Comparison of ENCODE assay signal across 10 mouse cellular contexts in genomic region chr7:84794655-84795054, GRCm38 (mm10). TPM values are rescaled to one million over a fixed set of nuclear protein-coding genes. Genes with fewer than 3 reads are reported as not detected.
DNase-seq lines count a peak whose midpoint lies in the region; ATAC-seq and TF ChIP-seq lines count a peak whose summit lies in the region.
"Had no signal": no experiment of that assay in that cellular context is flagged by ENCODE, and none has a peak within 500 bp of the region (broad histone marks: within the 10 kb centered on the region; RNA-seq: fewer than 3 reads in every experiment).

No protein-coding gene starts in this region.

- ATAC-seq in liver, postnatal 0 days, result no peak
- ATAC-seq in forebrain, postnatal 0 days, result peak; percentile 69

- intact Hi-C loops in gastrocnemius, adult 2 months (cut with DNase I), result loop anchor here (2.0 kb wide), 1 partner anchor 200 kb away; no protein-coding TSS in a partner anchor

- H3K36me3 ChIP-seq in liver, postnatal 0 days (replicated peaks; ENCODE audit: insufficient read depth, low read length), result no peaks in the 10 kb centered on the region
- H3K36me3 ChIP-seq in ES-E14 (ENCODE audit: control insufficient read depth, insufficient read depth, low read length, poor library complexity, severe bottlenecking), result no peaks in the 10 kb centered on the region
- H3K36me3 ChIP-seq in forebrain, postnatal 0 days (ENCODE audit: insufficient read depth), result no peaks in the 10 kb centered on the region
- no peaks in the 10 kb centered on the region for H3K36me3 ChIP-seq in thymus, adult 2 months (ENCODE audit: control insufficient read depth, insufficient read depth, low read length)
- H3K36me3 ChIP-seq: liver, embryonic 15.5 days had no signal

- no peak overlapping the region for H3K9ac ChIP-seq in liver, postnatal 0 days (replicated peaks)
- no peak overlapping the region for H3K9ac ChIP-seq in ES-E14 (ENCODE audit: insufficient read depth, low read depth, low read length, poor library complexity, severe bottlenecking)
- no peak overlapping the region for H3K9ac ChIP-seq in forebrain, postnatal 0 days
- H3K9ac ChIP-seq: liver, embryonic 15.5 days had no signal

- DNase-seq in gastrocnemius, adult 2 months, result no peak
- no peak for DNase-seq in gastrocnemius, postnatal 10 days
- DNase-seq in liver, postnatal 0 days, result no peak
- DNase-seq in liver, result no peak
- DNase-seq in ES-E14 (ENCODE audit: low read depth, low spot score), result peak; percentile 20
- peak; percentile 62 for DNase-seq in forebrain, postnatal 0 days
- no peak for DNase-seq in urinary bladder, postnatal 14 days (ENCODE audit: low spot score)
- DNase-seq in thymus, adult 2 months, result no peak

- no peaks in the 10 kb centered on the region for H3K27me3 ChIP-seq in liver, postnatal 0 days (ENCODE audit: insufficient read depth, low read length)
- H3K27me3 ChIP-seq in forebrain, postnatal 0 days (ENCODE audit: insufficient read depth, low read length), result no peaks in the 10 kb centered on the region
- no peaks in the 10 kb centered on the region for H3K27me3 ChIP-seq in thymus, adult 2 months (ENCODE audit: control insufficient read depth, insufficient read depth, low read length)
- H3K27me3 ChIP-seq: liver, embryonic 15.5 days had no signal

- no peak overlapping the region for H3K4me3 ChIP-seq in gastrocnemius, adult 2 months
- no peak overlapping the region for H3K4me3 ChIP-seq in liver, postnatal 0 days (ENCODE audit: low read depth, low read length)
- no peak overlapping the region for H3K4me3 ChIP-seq in ES-E14 (ENCODE audit: insufficient read depth in 1 of 2, low read depth in 1 of 2, low read length in 2 of 2, poor library complexity in 1 of 2, severe bottlenecking in 1 of 2)
- no peak overlapping the region for H3K4me3 ChIP-seq in forebrain, postnatal 0 days (ENCODE audit: low read depth, low read length)
- H3K4me3 ChIP-seq in thymus, adult 2 months (ENCODE audit: control insufficient read depth, insufficient read depth, low read length), result no peak overlapping the region
- H3K4me3 ChIP-seq: liver, embryonic 15.5 days had no signal

- peak; percentile 59 for TF ChIP-seq CTCF in gastrocnemius, adult 2 months (IDR thresholded peaks at IDR 0.05)
- TF ChIP-seq CTCF in liver, postnatal 0 days (IDR thresholded peaks at IDR 0.05; ENCODE audit: low read depth), result 0 out of 2 replicates have a peak, but pooled peaks have one; percentile 8
- TF ChIP-seq CTCF in forebrain, postnatal 0 days (IDR thresholded peaks at IDR 0.05; ENCODE audit: low read depth), result peak; percentile 56
- TF ChIP-seq CTCF in thymus, adult 2 months (IDR thresholded peaks at IDR 0.05; ENCODE audit: borderline replicate concordance, control insufficient read depth, extremely low read depth, insufficient read depth, low read length, poor library complexity), result no peak

- WGBS in liver, postnatal 0 days (ENCODE audit: insufficient replicate concordance), result 8% methylated on average over 1 of the region's 1 CpGs
- 2% methylated on average over 1 of the region's 1 CpGs for WGBS in forebrain, postnatal 0 days
- 9% methylated on average over 1 of the region's 1 CpGs for WGBS in thymus, adult 2 months

- H3K9me3 ChIP-seq in liver, postnatal 0 days (ENCODE audit: low read length), result no peaks in the 10 kb centered on the region
- no peaks in the 10 kb centered on the region for H3K9me3 ChIP-seq in ES-E14 (ENCODE audit: control insufficient read depth, insufficient read depth, low read depth, low read length)
- no peaks in the 10 kb centered on the region for H3K9me3 ChIP-seq in forebrain, postnatal 0 days (ENCODE audit: low read length)
- H3K9me3 ChIP-seq: liver, embryonic 15.5 days had no signal

- H3K4me1 ChIP-seq in liver, postnatal 0 days (ENCODE audit: insufficient read depth), result no peaks in the 10 kb centered on the region
- no peaks in the 10 kb centered on the region for H3K4me1 ChIP-seq in ES-E14 (ENCODE audit: control insufficient read depth in 2 of 2, insufficient read depth in 2 of 2, low read length in 2 of 2, poor library complexity in 1 of 2)
- H3K4me1 ChIP-seq in forebrain, postnatal 0 days (ENCODE audit: insufficient read depth), result no peaks in the 10 kb centered on the region
- no peaks in the 10 kb centered on the region for H3K4me1 ChIP-seq in thymus, adult 2 months (replicated peaks; ENCODE audit: control insufficient read depth, insufficient read depth, low read length)
- H3K4me1 ChIP-seq: liver, embryonic 15.5 days had no signal

- TF ChIP-seq POLR2A in thymus, adult 2 months (IDR thresholded peaks at IDR 0.05; ENCODE audit: control insufficient read depth, extremely low read depth, insufficient read depth, low read length, poor library complexity), result no peak

- no peak overlapping the region for H3K4me2 ChIP-seq in liver, postnatal 0 days (ENCODE audit: low read depth, low read length)
- H3K4me2 ChIP-seq in forebrain, postnatal 0 days (ENCODE audit: low read depth), result no peak overlapping the region
- H3K4me2 ChIP-seq: liver, embryonic 15.5 days had no signal

- in situ Hi-C loops in ES-E14 (cut with MboI; ENCODE audit: low sequenced_read_pairs in 2 of 2, unreplicated experiment in 2 of 2), result no loop called here

- no peak for TF ChIP-seq EP300 in liver, postnatal 0 days (IDR thresholded peaks at IDR 0.05; ENCODE audit: low read depth)

- H3K27ac ChIP-seq in gastrocnemius, adult 2 months, result no peak overlapping the region
- no peak overlapping the region for H3K27ac ChIP-seq in liver, postnatal 0 days (ENCODE audit: low read depth)
- no peak overlapping the region for H3K27ac ChIP-seq in ES-E14 (ENCODE audit: insufficient read depth, low read depth, low read length, poor library complexity, severe bottlenecking)
- no peak overlapping the region for H3K27ac ChIP-seq in forebrain, postnatal 0 days (ENCODE audit: low read depth, low read length)
- no peak overlapping the region for H3K27ac ChIP-seq in thymus, adult 2 months (ENCODE audit: control insufficient read depth, insufficient read depth, low read length)
- H3K27ac ChIP-seq: liver, embryonic 15.5 days had no signal

TF ChIP-seq in ES-E14, 5 proteins besides CTCF, POLR2A, EP300 and RAD21:
- TF ChIP-seq CHD2 (IDR thresholded peaks at IDR 0.05; ENCODE audit: low read depth, low read length), result no peak
- TF ChIP-seq MAFK (IDR thresholded peaks at IDR 0.05; ENCODE audit: insufficient read depth, low read depth, low read length), result no peak
- TF ChIP-seq HCFC1 (IDR thresholded peaks at IDR 0.05; ENCODE audit: borderline replicate concordance, insufficient read depth, low read length), result no peak
- TF ChIP-seq ZNF384 (IDR thresholded peaks at IDR 0.05; ENCODE audit: low read depth, low read length), result no peak
- no peak for TF ChIP-seq ZC3H11A (IDR thresholded peaks at IDR 0.05; ENCODE audit: borderline replicate concordance, low read depth, low read length)

RNA-seq across cellular contexts. Expression of gene Olfr291, which starts 58.7 kb away (rescaled TPM):
- total RNA-seq in gastrocnemius, adult 2 months (2021), result not detected
- not detected for total RNA-seq in gastrocnemius, postnatal 10 days (2021)
- polyA plus RNA-seq in liver, postnatal 0 days (2015; fragmentation: Nextera tagmentation; extraction: Ambion mirVana), result not detected in 2 replicates
- total RNA-seq in ES-E14 (2012; rRNA removed), result not detected in 2 replicates
- not detected in 2 replicates for total RNA-seq in forebrain, postnatal 0 days (2014; rRNA removed)
- polyA plus RNA-seq in forebrain, postnatal 0 days (2015; fragmentation: Nextera tagmentation; extraction: Ambion mirVana), result not detected in 2 replicates
- not detected in 2 replicates for polyA plus RNA-seq in thymus, adult 2 months (2012; rRNA removed)
- polyA plus RNA-seq: liver, embryonic 15.5 days; spleen, adult 2 months had no signal

Comparison
In these comparisons a context has a peak if more than half of its experiments do, and no peak if none do; other contexts are left out.
1. DNase-seq: peak in ES-E14 (single experiment) and forebrain, postnatal 0 days (single experiment); none in gastrocnemius, adult 2 months (single experiment), gastrocnemius, postnatal 10 days (single experiment), liver, postnatal 0 days (single experiment), liver (single experiment), urinary bladder, postnatal 14 days (single experiment) and thymus, adult 2 months (single experiment).